Mouse (Mus musculus) urinary bladder, adult 2 months (tissue): Measurements from ENCODE around the gene Gpr137. TPM values are rescaled to one million over a fixed set of nuclear protein-coding genes. Genes with fewer than 3 reads are reported as not detected.

Experiments used
- DNase-seq: peaks from one replicate; pipeline ENCODE4 v3.0.0; 2022; ENCODE audit warnings: low spot score
- polyA plus RNA-seq: library from polyadenylated mRNA; depleted of rRNA; stranded (reverse); fragments of >200 nt; gene quantifications from 2 replicates; pipeline ENCODE4 v1.2.3, GENCODE M21; 2012

Gene Gpr137
- polyA plus RNA-seq, 1 experiment: 52.2 TPM

GRCm38 (mm10) chr19:6941372-6942248, 670 bp downstream of the Gpr137 start, which contains the start of gene Bad:
Gene Bad (plus strand): TSS chr19:6941861.
- peak; percentile 98 for DNase-seq

DNA sequence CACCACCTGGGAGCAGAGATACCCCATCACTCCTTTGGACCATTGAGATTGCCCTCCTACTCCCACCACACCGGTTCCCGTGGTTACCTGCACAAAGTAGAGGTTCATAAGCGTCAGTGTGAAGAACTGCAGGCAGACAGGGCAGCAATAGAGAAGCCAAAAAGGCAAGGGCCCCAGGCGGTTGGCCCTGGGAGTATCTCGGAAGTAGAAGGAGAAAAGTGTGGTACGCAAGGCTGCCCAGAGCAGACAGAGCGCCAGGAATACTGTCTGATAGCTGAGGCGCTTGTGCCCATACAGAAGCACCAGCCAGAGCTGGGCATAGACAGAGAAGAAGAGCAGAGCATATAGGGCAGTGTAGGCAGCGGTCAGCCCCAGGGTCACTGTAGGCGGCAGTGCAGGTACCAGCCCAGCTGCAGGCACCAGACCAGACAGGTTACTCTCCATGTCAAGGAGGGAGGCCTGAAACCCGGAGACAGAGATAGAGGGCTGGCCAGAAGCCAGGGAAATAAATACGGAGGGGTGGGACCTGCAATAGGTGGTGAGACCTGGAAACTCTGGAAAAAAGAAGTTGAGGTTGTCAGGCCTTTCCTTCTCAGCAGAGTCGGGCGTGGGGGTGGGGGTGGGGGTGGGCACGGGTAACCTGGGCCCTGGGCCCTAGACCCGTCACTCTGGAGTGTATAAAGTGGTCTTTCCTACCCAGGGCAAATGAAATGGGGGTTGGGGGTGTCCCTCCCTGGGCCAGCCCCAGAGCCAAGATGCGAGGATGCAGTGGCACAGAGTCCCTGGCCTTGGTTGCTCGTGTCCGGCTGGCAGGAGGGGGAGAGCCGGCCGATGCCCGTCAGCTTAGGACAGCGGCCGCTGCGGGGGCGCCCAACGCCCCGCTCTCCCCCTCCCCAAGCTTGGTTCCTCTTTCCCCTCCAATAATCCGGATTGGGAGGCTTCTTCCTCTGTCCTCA, 1.6 kb downstream of the Gpr137 start:
- DNase-seq: no peak

DNA sequence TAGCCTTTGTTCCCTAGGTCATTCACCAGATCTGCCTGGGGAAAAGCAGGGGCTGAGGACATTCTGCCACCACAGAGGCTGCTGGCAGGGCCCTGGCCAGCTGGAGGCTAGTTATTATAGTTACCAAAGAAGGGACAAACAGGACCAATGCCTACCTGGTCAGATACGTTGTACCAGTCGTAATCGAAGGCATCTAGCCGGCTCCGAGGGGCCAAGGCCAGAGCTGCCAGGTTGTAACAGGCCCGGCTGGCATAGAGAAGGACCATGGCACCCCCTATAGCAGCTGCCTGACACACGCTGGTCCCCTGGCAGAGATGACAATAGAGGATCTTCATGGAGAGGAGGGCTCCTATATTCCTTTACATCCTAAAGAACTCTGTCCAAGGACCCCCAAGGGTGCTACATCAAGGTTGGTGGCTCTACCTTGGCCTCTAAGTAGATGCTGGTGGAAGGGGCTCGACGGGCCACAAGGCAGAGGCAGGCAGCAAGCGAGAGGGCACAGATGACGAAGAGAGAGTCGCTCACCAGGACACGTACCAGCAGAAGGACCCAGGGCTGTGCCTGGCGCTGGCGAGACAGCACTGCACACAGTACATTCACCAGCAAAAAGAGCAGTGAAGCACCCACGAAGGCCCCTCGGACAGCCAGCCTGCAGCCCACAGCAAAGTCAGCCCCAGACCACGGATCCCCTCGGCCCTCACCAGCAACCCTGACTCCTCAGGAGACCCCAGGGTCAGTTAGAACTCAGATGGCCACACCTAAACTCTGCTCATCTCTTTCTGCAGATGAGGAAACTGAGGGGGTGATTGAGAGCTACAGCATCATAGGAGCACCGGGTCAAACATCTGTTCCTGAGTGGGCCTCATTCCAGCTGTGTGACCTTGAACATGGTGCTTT, 2.9 kb downstream of the Gpr137 start:
- DNase-seq: no peak

GRCm38 (mm10) chr19:6937541-6938465, 4.5 kb downstream of the Gpr137 start:
- DNase-seq: no peak

- no peak for DNase-seq
Observed at GRCm38 (mm10) chr19:6936299-6936698, 6.0 kb downstream of the Gpr137 start.

GRCm38 (mm10) chr19:6934195-6934977, 7.9 kb downstream of the Gpr137 start, which contains the start of gene Kcnk4:
Gene Kcnk4 (minus strand): TSS chr19:6934515.
- no peak for DNase-seq

GRCm38 (mm10) chr19:6933436-6934194, 8.7 kb downstream of the Gpr137 start:
- DNase-seq: no peak

- DNase-seq: no peak
Observed at GRCm38 (mm10) chr19:6933102-6933435, 9.2 kb downstream of the Gpr137 start.

DNA sequence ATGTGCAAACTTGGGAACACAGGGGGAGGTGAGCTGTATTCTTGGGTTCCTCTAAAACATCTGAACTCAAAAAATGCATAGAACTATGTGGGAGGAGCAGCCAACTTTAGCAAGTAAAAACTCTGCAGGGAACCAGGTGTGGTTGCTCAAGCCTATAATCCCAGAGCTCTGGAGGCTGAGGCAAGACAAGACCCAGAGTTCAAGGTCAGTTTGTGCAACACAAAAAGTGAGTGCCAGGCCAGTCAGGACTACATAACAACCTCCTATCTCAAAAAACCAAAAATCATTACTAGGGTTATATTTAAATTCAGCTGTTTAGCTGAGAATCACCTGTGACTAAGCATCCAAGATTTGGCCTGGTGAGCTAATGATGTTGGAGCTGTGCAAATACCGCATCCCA, 10.3 kb downstream of the Gpr137 start:
- DNase-seq: no peak

DNA sequence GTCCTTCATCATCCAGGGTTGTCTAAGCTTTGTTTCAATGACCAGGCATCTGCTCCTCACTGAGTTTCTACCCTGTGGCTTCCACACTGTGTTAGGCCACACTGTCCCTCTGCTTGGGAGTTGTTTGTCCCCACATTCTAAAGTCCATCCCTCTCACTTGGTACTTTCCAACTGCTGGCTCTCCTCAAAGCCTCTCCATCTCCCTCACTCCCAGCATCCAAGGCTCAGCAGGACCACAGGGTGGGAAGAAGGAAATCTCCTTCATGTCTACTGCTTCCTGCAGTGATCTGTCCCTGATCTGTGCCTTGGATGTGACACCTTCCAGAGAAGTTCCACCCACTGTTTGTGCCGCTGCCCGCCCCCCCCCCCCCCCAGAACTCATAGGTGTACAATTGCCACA, 11.3 kb downstream of the Gpr137 start:
- no peak for DNase-seq

GRCm38 (mm10) chr19:6928080-6928479, 14.2 kb downstream of the Gpr137 start:
- DNase-seq: peak; percentile 20

DNA sequence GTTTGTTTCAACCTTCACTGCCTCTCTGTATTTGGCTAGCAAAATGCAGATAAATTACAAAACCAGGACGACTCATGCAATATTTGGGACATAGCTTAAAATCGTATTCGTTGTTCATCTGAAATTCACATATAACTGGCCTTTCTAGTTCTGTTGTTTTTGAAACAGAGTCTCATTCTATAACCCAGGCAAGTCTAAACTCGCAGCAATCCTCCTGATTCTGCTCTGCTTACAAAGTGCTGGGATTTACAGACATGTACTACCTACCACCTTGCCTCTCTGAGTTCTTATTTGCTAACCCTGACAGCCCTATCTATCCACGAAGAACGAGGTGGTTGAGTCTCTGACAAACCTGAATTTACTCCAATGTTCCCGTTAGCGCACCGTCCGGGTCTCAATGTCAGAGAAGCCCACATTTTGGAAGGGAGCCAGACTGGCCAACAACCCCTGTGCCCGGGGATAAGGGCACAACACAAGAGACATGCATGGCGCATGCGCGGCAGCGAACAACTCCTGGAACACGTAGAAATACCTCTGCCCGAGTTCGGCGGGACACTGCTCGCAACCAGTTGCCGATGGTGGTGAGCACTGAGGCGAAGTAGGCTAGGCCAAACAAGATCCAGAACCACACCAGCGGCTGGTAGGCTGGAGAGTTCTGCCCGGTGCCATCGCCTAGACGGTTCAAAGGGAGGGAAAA, 15.6 kb downstream of the Gpr137 start:
- peak; percentile 75 for DNase-seq

DNA sequence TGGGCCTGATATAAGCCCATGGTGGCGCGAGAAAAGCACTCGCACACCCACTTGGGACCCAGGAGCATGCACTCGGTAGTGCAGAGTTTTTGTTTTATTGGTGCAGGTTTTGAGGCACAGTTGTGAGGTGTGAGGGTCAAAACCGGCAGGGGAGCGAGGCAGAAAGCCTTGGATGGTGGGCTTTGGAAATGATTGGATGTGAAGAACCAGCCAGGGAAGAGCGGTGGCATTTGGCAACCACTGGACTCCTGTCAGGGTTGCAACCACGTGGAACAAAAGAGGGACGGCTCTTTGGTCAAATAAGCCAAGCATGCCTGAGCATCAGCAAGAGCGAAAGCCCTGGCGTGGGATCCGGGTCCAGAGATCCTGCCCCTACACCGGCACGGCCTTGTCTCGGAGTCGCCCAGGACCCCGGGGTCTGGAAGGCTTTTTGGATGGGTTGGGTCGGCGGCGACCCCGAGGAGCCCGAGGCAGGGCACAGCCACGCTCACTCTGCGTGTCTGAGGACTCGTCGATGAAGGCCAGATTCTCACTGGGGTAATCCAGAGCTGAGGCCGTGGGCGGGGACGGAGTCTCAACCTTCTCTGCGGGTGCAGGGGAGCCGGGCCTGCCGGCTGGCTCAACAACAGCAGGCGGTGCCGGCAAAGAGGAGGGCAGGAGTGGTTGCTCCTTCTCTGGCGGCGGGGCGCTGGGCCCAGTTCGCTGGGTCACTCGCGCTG, 16.5 kb downstream of the Gpr137 start:
- no peak for DNase-seq

DNA sequence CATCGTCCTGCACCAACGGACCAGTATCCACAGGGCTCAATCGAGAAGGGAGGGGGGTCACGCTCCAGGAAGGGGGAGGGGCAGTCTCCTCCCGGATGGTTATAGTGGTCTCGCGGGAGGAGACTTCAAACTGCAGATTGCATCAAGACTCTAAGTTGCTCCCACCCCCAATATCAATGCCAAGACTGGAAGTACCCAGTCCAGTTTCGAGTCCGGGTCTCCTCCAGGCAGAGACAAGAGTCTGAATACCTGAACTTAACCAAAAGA, 17.0 kb downstream of the Gpr137 start, which contains the start of gene Catsperz:
Catsperz (minus strand) TSS at position 74 of the 267 bp plus-strand sequence.
- no peak for DNase-seq

DNA sequence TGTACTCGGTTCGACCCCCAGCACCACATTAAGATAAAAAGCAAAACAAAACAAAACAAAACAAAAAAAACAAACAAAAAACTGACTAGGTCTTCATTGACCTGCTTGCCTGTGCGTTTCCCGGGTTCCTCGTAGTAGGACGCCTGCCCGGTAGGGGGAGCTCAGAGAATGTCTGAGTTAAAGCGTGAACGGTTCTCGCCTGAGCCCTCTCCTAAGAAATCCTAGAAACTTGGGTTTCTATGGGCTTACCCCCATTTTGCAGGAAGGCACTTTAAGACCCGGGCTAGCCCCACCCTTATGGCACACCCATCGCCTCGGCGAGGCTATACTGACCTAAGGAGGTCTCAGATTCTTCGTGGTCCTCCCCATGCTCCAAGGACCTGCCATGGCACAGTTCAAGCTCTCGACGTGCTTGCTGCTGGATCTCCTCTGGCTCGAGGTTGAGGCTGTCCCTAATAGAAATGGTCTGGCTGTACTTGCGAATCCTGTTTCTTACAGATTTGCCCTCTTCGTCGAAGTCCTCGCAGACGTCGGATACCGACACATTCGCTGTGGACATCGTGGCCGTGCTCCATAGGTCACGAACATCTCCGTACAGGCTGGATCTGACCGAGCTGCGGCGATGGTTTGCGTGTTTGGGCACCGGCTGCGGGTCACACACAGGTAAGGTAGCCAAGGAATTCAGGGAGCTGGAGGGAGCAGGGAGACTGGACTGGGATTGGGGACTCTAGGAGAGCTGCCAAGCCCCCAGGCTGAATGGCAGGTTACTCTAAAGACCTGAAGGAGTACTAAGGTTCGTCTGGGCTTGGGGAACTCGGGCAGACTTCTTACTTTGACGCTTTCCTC, 17.6 kb downstream of the Gpr137 start:
- peak; percentile 72 for DNase-seq

DNA sequence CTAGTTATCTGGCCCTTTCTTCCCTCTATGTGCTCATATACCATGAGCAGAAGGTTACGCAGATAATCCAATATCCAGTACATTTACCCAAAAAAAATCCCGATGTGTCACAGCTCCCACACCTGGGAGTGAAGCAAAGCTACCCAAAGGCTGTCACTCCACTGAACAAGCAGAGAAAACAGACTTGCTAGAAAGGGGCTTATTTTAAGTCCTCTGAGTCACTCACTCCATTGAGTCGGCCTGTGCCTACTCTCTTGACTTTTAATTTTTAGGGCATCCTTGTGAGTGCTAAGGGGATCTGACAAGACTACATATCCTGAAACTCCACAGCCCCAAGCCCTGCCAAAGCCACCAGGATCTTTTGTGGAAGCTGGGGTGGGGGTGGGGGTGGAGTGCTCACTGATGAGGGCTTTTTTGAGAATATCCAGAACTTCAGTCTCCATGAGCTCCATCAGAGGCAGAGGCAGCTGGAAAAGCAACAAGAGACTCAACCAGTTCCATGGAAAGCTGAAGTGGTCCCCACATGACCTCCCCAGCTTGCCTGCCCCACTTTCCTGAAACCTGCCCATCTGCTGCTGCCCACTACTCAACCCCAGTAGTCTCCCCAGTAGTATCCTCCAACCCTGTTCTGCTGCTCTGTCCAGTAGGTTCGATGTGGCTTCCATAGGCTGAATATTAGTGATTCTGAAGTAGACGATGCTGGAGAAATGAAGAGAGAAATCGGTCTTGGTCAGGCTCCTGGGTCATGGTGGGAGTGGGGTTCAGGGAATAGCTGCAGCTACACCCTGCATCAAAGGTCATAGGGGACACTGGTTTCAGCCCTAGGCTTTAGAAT, 19.2 kb downstream of the Gpr137 start:
- no peak for DNase-seq
